Mouse (Mus musculus) stomach, postnatal 0 days (tissue): Measurements from ENCODE around the gene Stx6. TPM values are rescaled to one million over a fixed set of nuclear protein-coding genes. Genes with fewer than 3 reads are reported as not detected.

Experiments used
- ATAC-seq: fragments of 200-750 bp; cut with Nextera tagmentation; 2 replicates; pipeline ENCODE4 v1.8.0; 2017; ENCODE audit not compliant: low FRiP score, low TSS enrichment
- DNase-seq: peaks from one replicate; pipeline ENCODE4 v3.0.0-alpha.2; 2016; ENCODE audit warnings: low spot score
- H3K27ac ChIP-seq: fragments of 300-500 bp; sonication (generic); replicated peaks from 2 replicates; pipeline ENCODE4 v1.5.1; 2014; ENCODE audit warnings: mild to moderate bottlenecking, control low read depth
- H3K27me3 ChIP-seq: fragments of 300-500 bp; sonication (generic); 2 replicates; pipeline ENCODE4 v1.6.1; 2014; ENCODE audit warnings: low read length; ENCODE audit not compliant: control insufficient read depth, insufficient read depth
- H3K36me3 ChIP-seq: fragments of 300-500 bp; sonication (generic); 2 replicates; pipeline ENCODE4 v1.6.1; 2014; ENCODE audit warnings: low read length, mixed read lengths; ENCODE audit not compliant: control insufficient read depth, insufficient read depth
- H3K4me1 ChIP-seq: fragments of 300-500 bp; sonication (generic); replicated peaks from 2 replicates; pipeline ENCODE4 v1.6.1; 2014; ENCODE audit warnings: antibody characterized with exemption; ENCODE audit not compliant: control insufficient read depth, insufficient read depth
- H3K4me2 ChIP-seq: fragments of 300-500 bp; sonication (generic); replicated peaks from 2 replicates; pipeline ENCODE4 v1.6.1; 2014; ENCODE audit warnings: low read depth, mild to moderate bottlenecking, control low read depth, moderate library complexity
- H3K4me3 ChIP-seq: fragments of 300-500 bp; sonication (generic); 2 replicates; pipeline ENCODE4 v1.5.1; 2014; ENCODE audit warnings: low read depth, low read length, control low read depth
- H3K9ac ChIP-seq: fragments of 300-500 bp; sonication (generic); 2 replicates; pipeline ENCODE4 v1.6.1; 2014; ENCODE audit warnings: mild to moderate bottlenecking, low read length, control low read depth, mixed read lengths
- H3K9me3 ChIP-seq: fragments of 300-500 bp; sonication (generic); 2 replicates; pipeline ENCODE4 v1.6.1; 2016; ENCODE audit warnings: low read length; ENCODE audit not compliant: control insufficient read depth
- CTCF ChIP-seq: IDR thresholded peaks from 2 replicates; pipeline ENCODE4 v1.5.1; 2016; ENCODE audit warnings: antibody characterized with exemption, low read depth, mild to moderate bottlenecking, moderate library complexity
- EP300 ChIP-seq: optimal IDR thresholded peaks from 2 replicates; pipeline ENCODE3; 2016; ENCODE audit warnings: antibody characterized with exemption
- WGBS: fragments of 180-500 bp; shearing (Covaris S2); extraction: QIAGEN DNeasy Blood & Tissue Kit; methylation state at CpG from one replicate; pipeline ENCODE4 v1.1.7; 2014; 5-methylcytosine and 5-hydroxymethylcytosine counted together
- polyA plus RNA-seq: library from polyadenylated mRNA; unstranded; fragments of >200 nt; fragmentation: Nextera tagmentation; extraction: Ambion mirVana; gene quantifications from 2 replicates; pipeline ENCODE4 v1.2.1, GENCODE M21; 2015

The Stx6 gene
- 36.6 and 39.0 TPM in 2 replicates for polyA plus RNA-seq

DNA sequence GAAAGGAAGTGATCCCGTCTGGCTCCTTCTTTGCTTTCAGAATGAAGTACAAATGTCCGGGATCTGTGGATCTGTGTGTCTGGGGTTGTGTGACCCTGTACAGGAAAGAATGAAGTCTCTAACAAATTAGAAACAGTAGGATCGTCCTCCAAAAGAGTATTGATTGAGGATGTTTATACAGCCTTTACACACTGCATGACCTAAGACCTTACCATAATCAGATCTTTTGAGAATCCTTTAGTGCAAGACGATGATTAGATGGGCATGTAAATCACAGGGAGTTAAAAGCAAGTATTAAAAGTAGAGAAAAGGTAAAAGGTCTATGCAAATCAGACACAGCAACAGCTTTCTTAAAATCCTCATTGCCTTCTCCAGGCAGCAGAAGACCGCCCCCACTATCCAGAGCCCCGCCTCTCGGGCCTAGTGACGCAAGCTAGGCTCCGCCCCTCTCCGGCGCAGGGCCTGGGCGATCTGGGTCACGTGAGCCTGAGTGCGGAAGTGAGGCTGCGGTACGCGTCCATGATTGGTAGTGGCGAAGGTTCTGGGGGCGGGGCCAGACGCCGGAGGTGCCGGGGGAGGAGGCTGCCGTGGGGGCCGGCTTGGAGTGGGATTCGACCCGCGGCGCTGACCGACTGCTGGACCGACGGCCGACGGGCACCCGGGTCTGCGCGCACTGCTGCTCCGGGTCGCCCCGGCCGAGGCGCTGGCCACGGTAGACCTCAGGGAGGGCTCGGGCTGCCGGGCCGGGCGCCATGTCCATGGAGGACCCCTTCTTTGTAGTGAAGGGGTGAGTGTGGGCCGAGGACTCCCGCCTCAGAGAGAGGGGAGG, at the start of gene Stx6:
TSS of gene Stx6 (plus strand) at position 575 of the 829 bp plus-strand sequence.
- no peak for TF ChIP-seq CTCF
- TF ChIP-seq EP300: no peak

DNA sequence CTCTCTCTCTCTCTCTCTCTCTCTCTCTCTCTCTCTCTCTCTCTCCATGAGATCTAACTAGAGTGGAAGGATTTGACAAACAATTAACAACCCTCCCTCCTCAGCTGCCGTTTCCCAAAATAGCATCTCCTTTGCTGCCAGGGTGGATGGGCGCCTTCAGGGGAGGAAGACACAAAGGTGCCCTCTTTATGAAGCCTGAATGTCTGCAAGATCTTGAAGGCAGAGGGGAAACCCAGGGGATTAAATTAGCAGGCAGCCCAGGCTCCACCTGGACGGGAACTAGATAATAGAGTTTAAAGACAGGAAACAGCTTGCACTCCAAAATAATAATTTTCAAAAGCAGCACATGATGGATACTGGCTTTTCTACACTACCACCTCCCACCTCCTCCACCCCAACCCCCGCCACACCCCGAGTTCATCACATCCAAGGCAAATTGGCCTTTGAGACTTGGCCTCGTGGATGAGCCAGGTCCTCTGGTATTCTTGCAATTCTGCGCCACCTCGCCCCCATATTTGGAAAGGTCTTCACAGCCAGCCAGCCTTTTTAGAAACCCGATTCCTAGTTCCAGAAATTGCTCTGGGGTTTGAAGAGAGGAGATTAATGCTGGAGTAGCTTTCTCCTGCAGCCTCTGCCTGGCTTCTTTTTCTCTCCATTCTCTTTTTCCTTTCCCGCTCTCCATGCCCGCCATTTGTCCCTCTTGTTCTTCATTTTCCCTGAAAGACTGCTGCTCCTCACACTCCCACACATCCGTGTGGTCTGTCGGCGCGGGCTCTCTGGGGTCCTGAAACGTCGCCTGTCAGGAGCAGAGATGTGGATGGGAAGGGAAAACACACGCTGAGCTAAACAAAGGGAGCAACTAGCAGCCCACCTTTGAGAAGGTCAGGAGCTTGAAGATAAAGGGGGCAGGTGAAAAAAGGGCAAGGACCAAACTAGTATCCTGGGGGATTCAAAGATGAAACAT, 48.8 kb upstream of the Stx6 start:
- no peak overlapping the region for H3K4me3 ChIP-seq
- H3K9me3 ChIP-seq: no peaks in the 10 kb centered on the region
- no peaks in the 10 kb centered on the region for H3K36me3 ChIP-seq
- TF ChIP-seq EP300 (no peak), CTCF (no peak)
- H3K27ac ChIP-seq: peak overlapping the region; percentile 75
- H3K9ac ChIP-seq: peak overlapping the region; percentile 41; the same call in 1 of the 2 replicates
- DNase-seq (no peak), ATAC-seq (no peak)
- 21% methylated on average over 18 of the region's 18 CpGs for WGBS
- H3K4me2 ChIP-seq: peak overlapping the region; percentile 21; the same call in 1 of the 2 replicates
- H3K27me3 ChIP-seq: no peaks in the 10 kb centered on the region
- no peaks in the 10 kb centered on the region; the same call in 1 of the 2 replicates for H3K4me1 ChIP-seq

More for the DNA sequence above, at the start of gene Stx6:
- H3K4me1 ChIP-seq: no peaks in the 10 kb centered on the region
- H3K27ac ChIP-seq: peak within 1 kb of the TSS; percentile 91
- 1% methylated on average over 48 of the region's 48 CpGs for WGBS
- DNase-seq: peak; percentile 99
- no peaks in the 10 kb centered on the region for H3K9me3 ChIP-seq
- peak within 1 kb of the TSS; percentile 77 for H3K4me2 ChIP-seq
- peak within 1 kb of the TSS; percentile 99 for H3K4me3 ChIP-seq
- H3K36me3 ChIP-seq: no peaks in the 10 kb centered on the region
- no peaks in the 10 kb centered on the region for H3K27me3 ChIP-seq
- H3K9ac ChIP-seq: peak within 1 kb of the TSS; percentile 89
- ATAC-seq: peak; percentile 99

DNA sequence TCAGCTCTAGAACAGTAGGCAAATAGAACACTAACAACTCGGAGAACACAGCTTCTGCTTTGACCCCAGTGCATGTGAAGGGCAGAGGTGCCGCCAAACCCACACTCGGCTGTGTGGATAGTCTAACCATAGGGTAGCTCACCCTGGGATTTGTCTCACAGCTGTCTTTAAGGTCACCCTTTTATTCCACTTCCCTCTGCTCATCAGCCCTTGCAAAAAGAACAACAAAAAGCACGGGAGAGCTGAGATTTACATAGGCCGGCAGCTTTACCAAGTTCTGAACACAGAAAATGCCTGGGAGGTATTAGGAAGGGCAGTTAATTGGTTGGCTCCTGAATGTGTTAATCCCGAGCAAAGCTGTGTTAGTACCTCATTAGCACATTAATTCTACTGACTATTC, 47.0 kb upstream of the Stx6 start:
- 65% methylated on average over 6 of the region's 6 CpGs for WGBS
- ATAC-seq (no peak), DNase-seq (no peak)
- H3K9me3 ChIP-seq: no peaks in the 10 kb centered on the region
- H3K27me3 ChIP-seq: no peaks in the 10 kb centered on the region
- no peak for TF ChIP-seq EP300
- no peak for TF ChIP-seq CTCF
- no peak overlapping the region for H3K4me2 ChIP-seq
- H3K4me1 ChIP-seq: no peaks in the 10 kb centered on the region; the same call in 1 of the 2 replicates
- no peak overlapping the region for H3K4me3 ChIP-seq
- no peaks in the 10 kb centered on the region for H3K36me3 ChIP-seq
- H3K9ac ChIP-seq: no peak overlapping the region
- H3K27ac ChIP-seq: no peak overlapping the region

GRCm38 (mm10) chr1:155112118-155112517, 46.4 kb upstream of the Stx6 start:
- Histone ChIP-seq H3K4me2 (no peak overlapping the region), H3K27ac (no peak overlapping the region), H3K27me3 (no peaks in the 10 kb centered on the region), H3K4me3 (no peak overlapping the region), H3K9ac (no peak overlapping the region), H3K4me1 (no peaks in the 10 kb centered on the region; the same call in 1 of the 2 replicates), H3K36me3 (no peaks in the 10 kb centered on the region), H3K9me3 (no peaks in the 10 kb centered on the region)
- ATAC-seq: no peak
- WGBS: 60% methylated on average over 4 of the region's 4 CpGs
- no peak for TF ChIP-seq CTCF
- no peak for TF ChIP-seq EP300
- DNase-seq: no peak

DNA sequence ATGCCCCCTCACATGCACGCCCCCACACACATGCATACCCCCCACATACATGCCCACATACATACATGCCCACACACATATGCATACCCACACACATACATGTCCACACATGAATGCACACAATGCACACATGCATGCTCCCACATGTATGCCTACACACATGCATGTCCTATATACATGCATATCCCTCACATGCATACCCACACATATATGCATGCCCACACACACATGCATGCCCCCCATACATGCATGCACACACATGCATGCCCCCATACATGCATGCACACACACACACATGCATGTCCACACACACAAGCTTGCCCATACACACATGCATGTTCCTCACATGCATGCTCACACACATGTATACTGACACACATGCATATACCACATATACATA, 45.6 kb upstream of the Stx6 start:
- no peaks in the 10 kb centered on the region; the same call in 1 of the 2 replicates for H3K4me1 ChIP-seq
- H3K9ac ChIP-seq: no peak overlapping the region
- no peaks in the 10 kb centered on the region for H3K36me3 ChIP-seq
- H3K4me2 ChIP-seq: no peak overlapping the region
- no peak for DNase-seq
- no peak overlapping the region for H3K4me3 ChIP-seq
- H3K27ac ChIP-seq: no peak overlapping the region
- TF ChIP-seq EP300: no peak
- no peak for TF ChIP-seq CTCF
- 89% methylated on average over 1 of the region's 1 CpGs for WGBS
- no peaks in the 10 kb centered on the region for H3K9me3 ChIP-seq
- no peaks in the 10 kb centered on the region for H3K27me3 ChIP-seq
- ATAC-seq: no peak
